Mouse (Mus musculus) C2C12 (cell line): ENCODE measurements around the gene Maf. TPM values are rescaled to one million over a fixed set of nuclear protein-coding genes. Genes with fewer than 3 reads are reported as not detected.

Experiments used
- H3K27me3 ChIP-seq: one replicate; pipeline ENCODE4 v1.6.1; 2011; ENCODE audit not compliant: control insufficient read depth, insufficient read depth, insufficient read length
- H3K36me3 ChIP-seq: one replicate; pipeline ENCODE4 v1.6.1; 2011; ENCODE audit not compliant: control insufficient read depth, insufficient read depth
- H3K4me3 ChIP-seq: one replicate; pipeline ENCODE4 v1.5.1; 2011; ENCODE audit warnings: mild to moderate bottlenecking, control low read depth; ENCODE audit not compliant: poor library complexity, insufficient read depth, severe bottlenecking
- H3K79me2 ChIP-seq: one replicate; pipeline ENCODE4 v1.6.1; 2011; ENCODE audit not compliant: control insufficient read depth, insufficient read depth
- H3K79me3 ChIP-seq: one replicate; pipeline ENCODE4 v1.6.1; 2011; ENCODE audit warnings: low read depth, control low read depth
- H3ac ChIP-seq: one replicate; pipeline ENCODE3; 2011; ENCODE audit warnings: low read depth; ENCODE audit not compliant: control insufficient read depth, insufficient read length
- CEBPB ChIP-seq: IDR thresholded peaks from one replicate; pipeline ENCODE4 v1.6.1; 2011; ENCODE audit warnings: low read depth, mild to moderate bottlenecking, control low read depth, moderate library complexity
- CTCF ChIP-seq: IDR thresholded peaks from one replicate; pipeline ENCODE4 v1.5.1; 2011; ENCODE audit not compliant: control insufficient read depth, insufficient read depth, insufficient read length
- FOSL1 ChIP-seq: IDR thresholded peaks from one replicate; pipeline ENCODE4 v1.8.0; 2011; ENCODE audit warnings: mild to moderate bottlenecking, low read length; ENCODE audit not compliant: poor library complexity, insufficient read depth, severe bottlenecking
- MAX ChIP-seq: IDR thresholded peaks from one replicate; pipeline ENCODE4 v1.6.1; 2011; ENCODE audit warnings: mild to moderate bottlenecking, control low read depth
- MYOD1 ChIP-seq: IDR thresholded peaks from one replicate; pipeline ENCODE4 v1.6.1; 2011; ENCODE audit warnings: low read depth; ENCODE audit not compliant: control insufficient read depth, insufficient read length
- MYOG ChIP-seq: IDR thresholded peaks from one replicate; pipeline ENCODE4 v1.6.1; 2011; ENCODE audit not compliant: control insufficient read depth, insufficient read length; ENCODE audit errors: extremely low read depth
- USF1 ChIP-seq: IDR thresholded peaks from one replicate; pipeline ENCODE4 v1.6.1; 2011; ENCODE audit warnings: low read depth, mild to moderate bottlenecking, control low read depth, moderate library complexity
- polyA plus RNA-seq: library from polyadenylated mRNA; unstranded; fragments of >200 nt; fragmentation: generic; extraction: Trizol; gene quantifications from one replicate; pipeline ENCODE4 v1.2.1, GENCODE M21; 2012; ENCODE audit warnings: missing spikeins

Maf gene
- polyA plus RNA-seq, 1 experiment, result 0.60 TPM

DNA sequence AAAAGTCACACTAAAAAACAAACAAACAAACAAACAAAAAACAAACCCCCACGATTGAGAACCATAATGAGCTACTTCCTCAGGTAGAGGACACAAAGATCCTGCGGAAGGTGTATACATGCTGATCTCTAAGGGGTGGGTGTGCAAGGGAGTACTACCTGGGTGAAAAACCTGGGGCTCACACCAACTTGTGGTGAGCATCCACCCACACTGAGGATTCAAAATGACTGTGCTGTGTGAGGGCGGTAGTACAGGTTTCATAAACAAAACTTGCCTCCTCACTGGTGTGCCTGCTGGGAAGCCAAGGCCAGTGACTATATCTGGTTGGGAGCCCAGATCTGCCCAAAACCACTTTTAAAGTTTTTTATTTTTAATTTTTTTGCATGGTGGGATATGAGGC is 19.2 kb upstream of the Maf start:
- H3K4me3 ChIP-seq, result no peak overlapping the region
- no peak for TF ChIP-seq CEBPB
- TF ChIP-seq MYOD1, result no peak
- no peak for TF ChIP-seq FOSL1
- no peak for TF ChIP-seq CTCF
- TF ChIP-seq MAX, result no peak
- no peak for TF ChIP-seq MYOG
- no peak for TF ChIP-seq USF1
- H3K27me3 ChIP-seq, result no peaks in the 10 kb centered on the region
- no peaks in the 10 kb centered on the region for H3K79me3 ChIP-seq
- no peaks in the 10 kb centered on the region for H3K79me2 ChIP-seq
- H3ac ChIP-seq, result no peak overlapping the region
- H3K36me3 ChIP-seq, result no peaks in the 10 kb centered on the region

DNA sequence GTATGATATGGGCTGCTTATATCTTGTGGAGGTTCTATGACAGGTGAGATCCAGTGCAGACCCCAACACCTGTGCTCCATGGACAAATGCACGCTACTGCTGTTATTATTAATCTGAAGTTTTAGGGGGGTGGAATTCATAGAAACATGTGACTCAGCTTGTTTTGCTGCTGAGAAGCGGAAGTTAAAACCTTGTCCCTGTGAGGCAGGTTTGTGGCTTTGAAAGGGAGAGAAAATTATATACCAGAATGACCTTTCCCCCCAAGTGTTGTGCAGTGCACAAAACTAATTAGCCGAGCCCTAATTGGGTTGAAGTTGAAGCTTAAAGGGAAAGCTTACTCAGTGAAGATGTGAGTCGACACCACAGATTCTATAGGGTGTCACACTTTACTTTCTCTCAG is 18.6 kb upstream of the Maf start:
- H3K27me3 ChIP-seq, result no peaks in the 10 kb centered on the region
- TF ChIP-seq MYOG, result no peak
- TF ChIP-seq USF1, result no peak
- no peak for TF ChIP-seq CTCF
- TF ChIP-seq MYOD1, result no peak
- TF ChIP-seq CEBPB, result no peak
- no peak for TF ChIP-seq MAX
- no peak for TF ChIP-seq FOSL1
- no peaks in the 10 kb centered on the region for H3K79me3 ChIP-seq
- H3K4me3 ChIP-seq, result no peak overlapping the region
- no peak overlapping the region for H3ac ChIP-seq
- no peaks in the 10 kb centered on the region for H3K36me3 ChIP-seq
- H3K79me2 ChIP-seq, result no peaks in the 10 kb centered on the region

DNA sequence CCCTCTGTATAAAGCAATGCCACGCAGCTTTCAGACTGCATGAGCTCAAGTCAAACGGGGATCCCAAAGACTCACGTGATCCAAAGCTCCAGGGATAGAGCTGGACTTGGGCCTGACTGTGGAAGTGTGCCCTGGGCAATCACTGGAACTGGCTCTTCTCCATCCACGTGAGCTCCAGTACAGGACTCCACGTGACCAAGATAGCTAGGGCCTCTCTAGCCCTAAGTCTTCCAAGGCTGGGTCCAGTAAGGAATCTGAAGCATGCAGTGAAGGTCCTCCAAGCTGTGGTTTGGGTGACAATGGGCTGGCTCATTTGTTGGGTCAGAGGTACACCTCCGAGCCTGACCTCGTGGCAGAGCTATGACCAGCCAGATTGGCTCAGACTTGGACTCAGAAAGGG is 11.5 kb upstream of the Maf start:
- Histone ChIP-seq H3ac (no peak overlapping the region), H3K4me3 (no peak overlapping the region), H3K36me3 (no peaks in the 10 kb centered on the region), H3K79me3 (no peaks in the 10 kb centered on the region), H3K27me3 (no peaks in the 10 kb centered on the region), H3K79me2 (no peaks in the 10 kb centered on the region)
- TF ChIP-seq CTCF (no peak), USF1 (peak; percentile 80), MYOD1 (no peak)

DNA sequence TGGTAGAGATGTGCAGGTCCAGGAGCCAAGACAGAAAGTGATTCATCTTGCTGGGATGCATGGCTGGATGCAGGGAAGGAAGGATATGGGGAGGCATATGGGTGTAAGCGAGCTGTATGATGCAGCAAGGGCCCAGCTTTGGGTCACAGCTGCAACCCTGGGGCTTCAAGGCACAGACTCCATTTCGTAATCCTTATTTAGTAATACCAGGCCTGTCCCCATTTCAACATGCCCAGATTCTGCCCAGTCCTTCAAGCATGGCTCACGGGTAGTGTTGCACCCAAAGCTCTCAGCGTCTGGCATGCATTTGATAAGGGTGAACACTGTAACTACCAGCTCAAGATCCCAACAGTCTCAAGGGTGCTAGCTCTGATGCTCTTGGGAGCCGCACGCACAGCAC is 11.0 kb upstream of the Maf start:
- no peaks in the 10 kb centered on the region for H3K36me3 ChIP-seq
- H3ac ChIP-seq, result no peak overlapping the region
- H3K4me3 ChIP-seq, result no peak overlapping the region
- no peaks in the 10 kb centered on the region for H3K79me2 ChIP-seq
- H3K79me3 ChIP-seq, result no peaks in the 10 kb centered on the region
- H3K27me3 ChIP-seq, result no peaks in the 10 kb centered on the region
- TF ChIP-seq CTCF, result no peak
- TF ChIP-seq FOSL1, result no peak
- TF ChIP-seq MYOG, result no peak
- no peak for TF ChIP-seq CEBPB
- no peak for TF ChIP-seq MYOD1
- no peak for TF ChIP-seq USF1

DNA sequence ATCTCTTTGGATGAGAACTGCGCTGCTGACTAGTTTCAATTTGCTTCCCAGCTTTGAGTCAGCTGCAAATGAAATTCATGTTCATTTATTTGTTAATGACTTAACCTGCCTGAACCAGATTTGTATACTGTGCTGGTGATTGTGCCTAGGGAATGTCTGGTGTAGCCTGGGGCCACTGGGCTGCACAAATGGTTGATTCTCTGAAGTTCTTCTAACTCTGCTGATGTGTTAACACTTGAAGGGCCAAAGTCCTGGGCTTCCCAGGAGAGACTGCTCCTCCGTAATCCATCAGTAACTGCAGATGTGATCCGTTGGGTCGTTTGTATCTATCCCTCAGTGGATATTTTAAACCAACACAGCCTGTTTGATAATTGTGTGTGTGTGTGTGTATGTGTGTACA is 7.7 kb upstream of the Maf start:
- H3K79me2 ChIP-seq, result no peaks in the 10 kb centered on the region
- no peak for TF ChIP-seq USF1
- no peak for TF ChIP-seq MAX
- TF ChIP-seq CTCF, result no peak
- no peak for TF ChIP-seq MYOG
- TF ChIP-seq MYOD1, result no peak
- no peak for TF ChIP-seq FOSL1
- TF ChIP-seq CEBPB, result no peak

DNA sequence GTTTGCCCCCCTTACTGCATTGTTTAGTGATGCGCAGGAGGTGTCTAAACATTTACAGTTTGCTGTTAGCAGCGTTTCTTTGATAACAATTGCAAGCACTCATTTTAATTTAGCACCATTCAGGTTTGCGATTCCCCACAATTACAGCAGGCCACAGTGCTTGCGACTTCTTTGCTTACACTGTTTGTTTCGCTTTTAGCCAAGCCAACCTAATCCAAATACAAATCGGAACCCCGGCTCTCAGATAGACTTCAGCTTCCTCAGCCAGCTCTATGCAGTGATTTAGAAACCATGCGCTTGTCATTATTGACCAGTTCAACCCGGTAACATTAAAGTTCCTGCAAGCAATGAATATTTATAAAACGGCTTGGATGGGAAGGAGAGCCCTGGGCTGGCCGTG is 3.5 kb upstream of the Maf start:
- H3K36me3 ChIP-seq, result no peaks in the 10 kb centered on the region
- no peaks in the 10 kb centered on the region for H3K27me3 ChIP-seq
- H3ac ChIP-seq, result no peak overlapping the region
- H3K79me2 ChIP-seq, result no peaks in the 10 kb centered on the region
- H3K79me3 ChIP-seq, result no peaks in the 10 kb centered on the region
- TF ChIP-seq CTCF (no peak), USF1 (no peak), MAX (no peak), FOSL1 (no peak), MYOD1 (no peak), MYOG (no peak)
- no peak overlapping the region for H3K4me3 ChIP-seq

More for the DNA sequence above, 7.7 kb upstream of the Maf start:
- Histone ChIP-seq H3ac (no peak overlapping the region), H3K4me3 (no peak overlapping the region), H3K36me3 (no peaks in the 10 kb centered on the region), H3K27me3 (no peaks in the 10 kb centered on the region), H3K79me3 (no peaks in the 10 kb centered on the region)
